Mouse (Mus musculus): ENCODE data around the gene Cela3b. TPM values are rescaled to one million over a fixed set of nuclear protein-coding genes. Genes with fewer than 3 reads are reported as not detected.

Cela3b gene
- polyA plus RNA-seq, 1 experiment from 2014 or later, result 0.42 TPM

- Histone ChIP-seq H3K4me2 (ENCODE audit: low read depth, low read length) (peak overlapping the region; percentile 93), H3K9ac (replicated peaks) (peak overlapping the region; percentile 79; the same call in 1 of the 2 replicates), H3K4me1 (ENCODE audit: insufficient read depth) (peaks cover 10% of the 10 kb centered on the region), H3K27ac (ENCODE audit: low read depth) (peak overlapping the region; percentile 39; the same call in 1 of the 2 replicates), H3K27me3 (ENCODE audit: insufficient read depth, low read length) (0 out of 2 replicates have a peak, but pooled peaks cover 2% of the 10 kb centered on the region), H3K36me3 (replicated peaks; ENCODE audit: insufficient read depth, low read length) (no peaks in the 10 kb centered on the region), H3K4me3 (ENCODE audit: low read depth, low read length) (peak overlapping the region; percentile 65), H3K9me3 (ENCODE audit: low read length) (no peaks in the 10 kb centered on the region)
- no peak for ATAC-seq
- no peak for DNase-seq
- WGBS (ENCODE audit: insufficient replicate concordance), result 52% methylated on average over 15 of the region's 15 CpGs
- TF ChIP-seq CTCF (IDR thresholded peaks at IDR 0.05; ENCODE audit: low read depth) (no peak; the same call in 1 of the 2 replicates), EP300 (IDR thresholded peaks at IDR 0.05; ENCODE audit: low read depth) (no peak)
Measured at GRCm38 (mm10) chr4:137469845-137470692, 39.7 kb upstream of the Cela3b start.

- H3K4me2 ChIP-seq (ENCODE audit: low read depth, low read length), result peak overlapping the region; percentile 93
- peak overlapping the region; percentile 79 for H3K9ac ChIP-seq (replicated peaks)
- H3K4me3 ChIP-seq (ENCODE audit: low read depth, low read length), result peak overlapping the region; percentile 65
- H3K9me3 ChIP-seq (ENCODE audit: low read length), result no peaks in the 10 kb centered on the region
- peak overlapping the region; percentile 48 for H3K27ac ChIP-seq (ENCODE audit: low read depth)
- ATAC-seq (no peak), DNase-seq (no peak)
- peaks cover 10% of the 10 kb centered on the region for H3K4me1 ChIP-seq (ENCODE audit: insufficient read depth)
- no peaks in the 10 kb centered on the region for H3K36me3 ChIP-seq (replicated peaks; ENCODE audit: insufficient read depth, low read length)
- WGBS (ENCODE audit: insufficient replicate concordance), result 8% methylated on average over 20 of the region's 20 CpGs
- TF ChIP-seq CTCF (IDR thresholded peaks at IDR 0.05; ENCODE audit: low read depth), result no peak
- TF ChIP-seq EP300 (IDR thresholded peaks at IDR 0.05; ENCODE audit: low read depth), result no peak
- 0 out of 2 replicates have a peak, but pooled peaks cover 2% of the 10 kb centered on the region for H3K27me3 ChIP-seq (ENCODE audit: insufficient read depth, low read length)
Measured at GRCm38 (mm10) chr4:137469081-137469844, 38.9 kb upstream of the Cela3b start.

- TF ChIP-seq EP300 (IDR thresholded peaks at IDR 0.05; ENCODE audit: low read depth) (no peak), CTCF (IDR thresholded peaks at IDR 0.05; ENCODE audit: low read depth) (no peak)
- Histone ChIP-seq H3K27ac (ENCODE audit: low read depth) (peak within 1 kb of the TSS; percentile 48), H3K9me3 (ENCODE audit: low read length) (no peaks in the 10 kb centered on the region), H3K4me3 (ENCODE audit: low read depth, low read length) (peak within 1 kb of the TSS; percentile 65), H3K36me3 (replicated peaks; ENCODE audit: insufficient read depth, low read length) (no peaks in the 10 kb centered on the region), H3K4me1 (ENCODE audit: insufficient read depth) (peaks cover 10% of the 10 kb centered on the region), H3K27me3 (ENCODE audit: insufficient read depth, low read length) (0 out of 2 replicates have a peak, but pooled peaks cover 2% of the 10 kb centered on the region), H3K4me2 (ENCODE audit: low read depth, low read length) (peak within 1 kb of the TSS; percentile 93), H3K9ac (replicated peaks) (peak within 1 kb of the TSS; percentile 79)
- DNase-seq, result peak; percentile 97
- ATAC-seq, result peak; percentile 87
- under 1% methylated on average over 44 of the region's 72 CpGs for WGBS (ENCODE audit: insufficient replicate concordance)
Measured at GRCm38 (mm10) chr4:137468260-137469080, 38.1 kb upstream of the Cela3b start, which contains the start of gene Hspg2. TSS of gene Hspg2 (plus strand) at chr4:137468769.

- H3K27me3 ChIP-seq (ENCODE audit: insufficient read depth, low read length), result 0 out of 2 replicates have a peak, but pooled peaks cover 2% of the 10 kb centered on the region
- H3K9ac ChIP-seq (replicated peaks), result no peak overlapping the region
- WGBS (ENCODE audit: insufficient replicate concordance), result 81% methylated on average over 2 of the region's 2 CpGs
- TF ChIP-seq CTCF (IDR thresholded peaks at IDR 0.05; ENCODE audit: low read depth), result no peak
- TF ChIP-seq EP300 (IDR thresholded peaks at IDR 0.05; ENCODE audit: low read depth), result no peak
- no peak for DNase-seq
- H3K4me3 ChIP-seq (ENCODE audit: low read depth, low read length), result no peak overlapping the region
- H3K27ac ChIP-seq (ENCODE audit: low read depth), result no peak overlapping the region
- no peaks in the 10 kb centered on the region for H3K36me3 ChIP-seq (replicated peaks; ENCODE audit: insufficient read depth, low read length)
- peaks cover 10% of the 10 kb centered on the region for H3K4me1 ChIP-seq (ENCODE audit: insufficient read depth)
- no peaks in the 10 kb centered on the region for H3K9me3 ChIP-seq (ENCODE audit: low read length)
- ATAC-seq, result no peak
- no peak overlapping the region for H3K4me2 ChIP-seq (ENCODE audit: low read depth, low read length)
Measured at GRCm38 (mm10) chr4:137467525-137467924, 37.2 kb upstream of the Cela3b start.

- no peaks in the 10 kb centered on the region for H3K36me3 ChIP-seq (replicated peaks; ENCODE audit: insufficient read depth, low read length)
- WGBS (ENCODE audit: insufficient replicate concordance), result 73% methylated on average over 4 of the region's 4 CpGs
- TF ChIP-seq EP300 (IDR thresholded peaks at IDR 0.05; ENCODE audit: low read depth) (no peak), CTCF (IDR thresholded peaks at IDR 0.05; ENCODE audit: low read depth) (no peak)
- no peak overlapping the region for H3K9ac ChIP-seq (replicated peaks)
- no peak overlapping the region for H3K27ac ChIP-seq (ENCODE audit: low read depth)
- no peak for ATAC-seq
- no peak overlapping the region for H3K4me3 ChIP-seq (ENCODE audit: low read depth, low read length)
- H3K4me1 ChIP-seq (ENCODE audit: insufficient read depth), result peaks cover 10% of the 10 kb centered on the region
- no peak overlapping the region for H3K4me2 ChIP-seq (ENCODE audit: low read depth, low read length)
- H3K27me3 ChIP-seq (ENCODE audit: insufficient read depth, low read length), result 0 out of 2 replicates have a peak, but pooled peaks cover 2% of the 10 kb centered on the region
- H3K9me3 ChIP-seq (ENCODE audit: low read length), result no peaks in the 10 kb centered on the region
- DNase-seq, result no peak
Measured at GRCm38 (mm10) chr4:137466991-137467390, 36.7 kb upstream of the Cela3b start.
